Mouse (Mus musculus) liver, postnatal 0 days (tissue): Measurements from ENCODE around the gene Sorl1.

Experiments used
- CTCF ChIP-seq: sonication (generic); IDR thresholded peaks from 2 replicates; pipeline ENCODE4 v1.5.1; 2016; ENCODE audit warnings: antibody characterized with exemption, low read depth
- EP300 ChIP-seq: IDR thresholded peaks from 2 replicates; pipeline ENCODE4 v1.6.1; 2016; ENCODE audit warnings: antibody characterized with exemption, low read depth, mild to moderate bottlenecking

DNA sequence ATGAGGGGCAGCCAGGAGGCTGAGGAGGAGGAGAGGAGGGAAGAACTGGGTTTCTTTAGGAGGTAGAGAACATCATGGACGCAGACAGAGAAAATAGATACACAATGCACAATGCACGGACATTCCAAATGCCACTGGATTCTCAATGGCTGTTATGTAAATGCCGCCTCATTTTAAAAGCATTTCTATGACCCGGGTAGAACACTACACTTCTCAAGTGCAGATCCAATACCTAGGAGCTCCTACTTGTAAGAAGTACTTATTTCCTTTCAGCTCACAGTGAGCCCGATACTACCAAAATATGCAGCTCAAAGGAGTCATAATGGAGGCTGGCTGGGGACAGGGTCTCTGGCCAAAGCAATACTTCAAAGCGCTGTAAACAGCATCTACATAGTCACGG is 12.8 kb downstream of the Sorl1 start:
- TF ChIP-seq CTCF (no peak), EP300 (no peak)
